Mouse (Mus musculus) urinary bladder, postnatal 4 days (tissue): ENCODE data around the gene Fuca2.
A peak's percentile ranks its signal among the peaks of the same experiment; 100 is the strongest.
"Not testable (repeated sequence)": the region's sequence is repeated elsewhere in the genome, so short reads cannot be mapped to it uniquely, and the experiment has no call there.

Source experiments
- DNase-seq, 2 experiments: peaks; one replicate each; pipeline ENCODE4 v3.0.0; 2021 to 2022; ENCODE audit warnings: low spot score in 2 of 2

The Fuca2 gene

DNA sequence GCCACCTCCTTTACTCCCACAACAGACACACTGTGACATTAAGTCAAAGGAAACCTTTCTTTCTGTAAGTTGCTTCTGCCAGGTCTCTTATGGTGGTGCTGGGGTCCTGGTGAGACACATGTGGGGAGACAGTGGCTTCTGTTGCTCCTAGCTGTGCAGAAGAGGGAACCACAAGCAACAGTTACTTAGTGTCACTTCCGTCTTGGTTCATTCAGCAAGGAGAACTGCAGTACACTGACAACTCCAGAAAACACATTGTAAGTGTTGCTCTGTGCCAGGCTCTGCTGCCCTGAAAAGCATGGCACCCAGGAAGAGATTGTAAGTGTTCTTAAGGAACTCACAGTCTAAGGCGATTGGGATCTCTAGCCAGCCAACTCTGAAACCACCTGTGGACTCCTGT, at the start of gene Fuca2:
TSS of gene Fuca2 (plus strand) at position 210 of the 400 bp plus-strand sequence.
- no peak for DNase-seq

DNA sequence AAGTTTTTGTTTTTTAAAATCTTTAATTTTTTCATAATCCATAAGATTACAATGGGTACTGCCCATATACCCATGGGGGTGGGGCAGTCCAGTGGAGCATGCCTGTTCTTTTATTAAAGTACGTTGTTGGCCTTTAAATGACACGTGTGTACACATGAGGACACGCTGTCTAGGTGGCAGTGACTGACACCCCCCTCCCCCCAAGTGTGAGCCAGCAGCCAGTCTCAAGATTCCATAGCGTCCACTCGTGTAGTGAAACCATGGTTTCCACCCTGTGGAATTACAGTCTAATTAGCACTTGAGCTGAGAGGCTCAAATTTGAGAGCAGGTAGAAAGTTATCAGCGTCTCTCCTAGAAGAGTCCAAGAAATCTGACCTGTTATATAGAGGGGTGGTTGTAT, 47.7 kb upstream of the Fuca2 start:
- DNase-seq, result no peak

DNA sequence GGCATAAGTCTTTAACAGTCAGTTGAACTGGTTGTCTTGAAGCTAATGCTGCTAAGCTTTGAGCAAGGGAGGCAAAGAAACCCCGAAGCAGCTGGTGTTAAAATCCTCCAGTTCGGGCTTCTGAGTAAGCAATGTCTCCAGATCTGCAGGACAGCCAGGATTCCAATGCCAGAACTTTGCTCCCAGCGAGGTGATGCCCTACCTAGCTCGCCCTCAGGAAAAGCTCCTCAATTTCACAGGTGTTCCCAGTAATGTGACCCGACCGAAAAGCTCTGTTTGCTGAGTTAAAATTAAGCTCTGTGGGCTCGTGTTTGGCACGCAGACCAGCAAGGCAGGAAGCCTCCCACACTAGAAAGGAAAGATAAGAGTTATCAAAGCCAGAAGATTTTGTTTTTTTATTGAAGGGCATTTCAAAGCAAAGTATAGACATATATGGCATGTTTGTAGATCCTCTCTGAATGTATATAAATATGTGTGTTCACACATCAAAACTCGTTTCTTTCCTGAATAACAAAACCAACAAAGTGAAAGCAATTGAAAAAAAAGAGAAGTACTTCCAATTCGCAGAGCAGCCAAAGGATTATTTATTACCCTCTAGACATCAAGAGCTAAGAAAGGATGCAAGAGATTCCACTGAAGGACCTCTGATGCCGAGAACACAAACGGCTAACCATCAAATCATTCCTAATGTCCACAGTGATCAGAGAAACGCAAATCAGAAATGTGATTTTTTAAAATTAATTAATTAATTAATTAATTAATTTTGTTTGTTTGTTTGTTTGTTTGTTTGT, 45.9 kb upstream of the Fuca2 start:
- DNase-seq, result no peak

DNA sequence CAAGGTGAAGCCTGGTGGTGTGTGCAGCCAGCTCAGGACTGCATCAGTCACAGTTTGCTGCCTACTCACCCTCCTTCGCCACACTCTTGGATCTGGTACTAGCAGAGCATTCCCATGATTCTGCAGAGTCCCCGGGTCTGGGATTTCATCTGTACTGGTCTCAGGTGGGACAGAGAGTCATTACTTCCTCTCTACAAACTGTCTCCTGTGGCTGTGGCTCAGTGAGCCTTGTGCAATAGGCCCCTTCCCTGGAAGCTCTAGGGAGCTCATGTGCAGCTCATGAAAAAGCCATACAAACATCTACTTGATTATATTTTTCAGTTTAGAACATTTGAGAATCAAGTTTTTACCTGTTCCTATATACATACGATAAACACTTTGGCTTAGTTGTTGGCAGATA, 35.0 kb upstream of the Fuca2 start:
- DNase-seq, result not testable (repeated sequence)

DNA sequence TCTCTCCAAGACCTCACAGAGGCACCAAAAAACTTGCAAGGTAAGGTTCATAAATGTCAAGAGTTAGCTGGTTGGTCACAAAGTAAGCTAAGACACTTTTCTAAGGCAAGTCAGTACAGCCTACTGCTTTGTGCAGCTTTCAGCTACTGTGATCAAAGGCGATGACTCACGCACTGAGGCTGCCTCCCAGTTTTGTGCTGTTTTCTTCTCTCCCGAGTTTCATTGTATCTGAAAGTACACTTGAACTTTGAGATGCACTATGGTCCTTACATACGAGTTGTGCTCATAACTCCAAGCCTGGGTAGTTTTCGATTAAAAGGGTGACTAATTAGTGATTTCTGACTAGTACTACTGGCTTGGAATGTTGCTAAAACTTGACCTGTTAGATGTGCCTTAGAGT, 32.4 kb upstream of the Fuca2 start:
- no peak for DNase-seq

DNA sequence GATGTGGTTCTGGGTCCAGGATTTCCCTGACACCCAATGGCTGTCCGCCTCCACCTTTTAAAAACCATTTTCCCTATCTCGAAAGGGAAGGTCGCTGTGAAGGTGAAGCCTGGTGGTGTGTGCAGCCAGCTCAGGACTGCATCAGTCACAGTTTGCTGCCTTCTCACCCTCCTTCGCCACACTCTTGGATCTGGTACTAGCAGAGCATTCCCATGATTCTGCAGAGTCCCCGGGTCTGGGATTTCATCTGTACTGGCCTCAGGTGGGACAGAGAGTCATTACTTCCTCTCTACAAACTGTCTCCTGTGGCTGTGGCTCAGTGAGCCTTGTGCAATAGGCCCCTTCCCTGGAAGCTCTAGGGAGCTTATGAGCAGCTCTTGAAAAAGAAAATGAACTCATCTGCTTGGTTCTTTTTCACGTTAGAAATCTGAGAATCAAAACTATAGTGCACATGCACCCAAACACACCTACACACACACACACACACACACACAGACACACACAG, 31.3 kb upstream of the Fuca2 start:
- not testable (repeated sequence) for DNase-seq

DNA sequence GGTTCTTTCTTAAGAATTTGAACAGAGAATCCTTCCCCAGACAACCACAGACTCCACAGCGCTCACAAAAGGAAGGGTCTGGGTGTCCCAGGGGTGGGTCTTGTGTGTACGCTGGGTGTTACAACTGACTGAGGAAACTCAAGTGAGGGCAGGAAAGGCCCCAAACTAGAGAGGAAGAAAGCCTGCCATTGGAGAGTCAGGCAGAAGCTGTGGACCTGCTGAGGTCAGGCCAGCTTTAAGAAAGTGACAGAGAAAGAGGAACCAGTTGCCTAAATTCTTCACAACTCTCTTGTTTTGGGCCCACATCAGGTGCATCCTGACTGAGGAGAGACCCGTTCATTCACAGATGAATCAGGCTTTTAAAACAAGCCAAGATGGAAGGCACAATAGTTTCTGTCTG, 29.1 kb upstream of the Fuca2 start:
- DNase-seq, result no peak

DNA sequence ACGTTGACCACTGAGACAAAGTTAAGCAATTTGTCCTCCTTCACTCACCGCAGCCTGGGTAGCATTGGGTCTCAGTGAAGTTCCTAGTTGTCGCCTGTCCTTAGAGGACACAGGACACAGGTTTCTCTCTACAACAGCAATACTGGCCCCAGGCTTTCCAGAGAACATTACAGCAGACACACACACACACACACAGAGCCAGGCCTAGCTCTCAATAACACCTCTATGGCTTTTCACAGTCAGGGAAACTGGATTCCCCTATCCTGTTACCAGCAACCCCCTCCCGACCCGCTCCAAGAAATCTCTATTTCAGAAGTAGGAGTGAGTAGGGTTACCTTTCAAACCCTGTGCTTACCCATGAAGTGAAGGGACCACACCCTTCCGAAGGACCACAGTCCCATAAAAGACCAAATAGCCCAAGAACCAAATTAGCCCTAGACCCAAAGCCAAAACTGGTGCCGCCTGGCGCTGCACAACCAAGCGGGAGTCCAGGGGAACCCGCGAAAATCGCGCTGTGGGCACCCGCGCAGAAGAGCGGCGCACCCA, 26.0 kb upstream of the Fuca2 start:
- DNase-seq, result no peak

DNA sequence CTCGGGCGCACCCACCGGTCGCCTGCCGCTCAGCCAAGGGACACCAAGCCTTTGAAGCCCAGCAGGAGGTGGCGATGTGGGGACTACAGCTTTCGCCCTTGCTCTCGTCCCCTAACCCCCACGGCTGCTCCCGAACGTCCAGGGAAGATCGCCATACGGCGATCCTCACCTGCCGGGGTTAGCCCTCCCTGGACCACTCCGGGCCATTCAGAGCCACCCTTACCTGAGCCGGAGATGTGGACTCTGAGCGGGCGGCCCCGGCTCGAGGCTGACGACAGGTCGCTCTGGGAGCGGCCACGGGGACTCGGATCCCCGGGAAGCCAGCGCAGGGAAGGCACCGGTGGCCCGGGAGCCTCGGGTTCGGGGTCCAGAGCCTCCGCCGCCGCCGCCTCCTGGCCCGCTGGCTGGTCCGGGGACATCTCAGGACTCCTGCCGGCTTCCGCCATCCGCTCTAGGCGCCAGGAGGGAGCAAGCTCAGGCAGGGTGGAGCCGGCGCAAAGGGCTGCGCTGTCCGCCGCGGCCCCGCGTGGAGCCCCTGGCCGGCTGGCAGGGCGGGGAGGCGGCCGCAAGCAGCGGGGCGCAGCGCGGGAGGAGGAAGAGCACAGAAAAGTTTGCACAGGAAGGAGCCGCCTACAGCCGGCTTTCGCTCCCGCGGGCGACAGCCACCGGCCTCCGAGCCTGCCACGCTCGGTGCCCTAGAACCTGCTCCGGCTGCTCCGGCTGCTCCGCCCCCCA, 25.3 kb upstream of the Fuca2 start, which contains the start of gene Phactr2:
TSS of gene Phactr2 (minus strand) at position 580 of the 735 bp plus-strand sequence.
- peak; percentile 43 to 63 for DNase-seq

DNA sequence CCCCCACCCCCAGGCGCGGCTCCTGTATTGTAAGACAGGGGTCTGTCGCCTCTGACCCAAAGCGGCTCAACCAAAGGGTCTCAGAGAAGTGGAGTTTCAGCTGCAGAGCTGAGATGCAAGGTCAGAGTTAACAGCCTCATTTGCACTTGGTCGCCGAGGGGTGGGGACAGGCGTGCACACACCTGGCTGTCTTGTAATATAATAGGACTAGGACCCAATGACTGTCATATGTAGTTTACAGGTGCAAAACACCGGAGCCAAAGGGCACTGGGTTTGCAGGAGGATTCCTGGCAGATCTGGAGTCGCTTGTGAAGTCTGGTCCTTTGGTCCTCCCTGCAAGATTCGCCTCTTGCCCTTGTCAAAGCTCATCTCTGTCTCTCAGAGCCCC, 24.8 kb upstream of the Fuca2 start:
- no peak for DNase-seq

DNA sequence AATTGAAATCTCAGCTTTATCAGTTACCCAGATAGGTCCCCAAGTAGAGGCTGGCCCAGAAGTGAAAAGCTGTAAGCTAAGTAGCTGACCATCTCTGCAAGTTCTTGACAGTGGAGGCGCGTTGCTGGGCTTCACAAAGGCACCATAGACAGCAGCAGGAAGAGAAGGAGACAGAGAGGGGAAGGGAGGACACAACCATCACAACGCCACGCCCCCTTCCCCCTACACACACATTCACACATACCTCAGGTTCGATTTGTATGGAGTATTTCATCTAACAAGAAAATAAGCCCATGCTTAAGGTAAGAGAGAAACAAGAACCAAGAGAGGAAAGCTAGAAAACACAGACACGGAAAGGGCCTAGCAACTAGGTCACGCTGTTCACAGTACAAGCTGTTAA, 24.2 kb upstream of the Fuca2 start:
- DNase-seq, result no peak

DNA sequence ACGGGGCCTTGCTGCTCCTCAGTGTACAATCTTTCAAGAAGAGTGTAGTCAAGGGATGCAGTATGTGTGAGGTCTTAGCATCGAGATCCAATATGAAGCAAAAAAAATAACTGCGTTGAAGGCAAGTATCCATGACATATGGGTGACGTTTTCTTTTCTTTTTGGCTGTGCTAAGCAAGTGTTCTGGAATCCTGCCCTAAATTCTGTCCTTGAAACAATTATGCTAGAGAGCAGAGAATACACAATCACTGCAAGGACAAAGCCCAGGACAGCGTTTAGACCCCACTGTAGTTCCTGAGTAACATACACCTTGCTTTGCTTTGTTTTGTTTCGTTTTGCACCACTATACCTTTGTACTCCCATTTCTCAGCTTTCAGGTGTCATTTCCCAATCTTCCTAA, 20.0 kb upstream of the Fuca2 start:
- DNase-seq, result no peak

DNA sequence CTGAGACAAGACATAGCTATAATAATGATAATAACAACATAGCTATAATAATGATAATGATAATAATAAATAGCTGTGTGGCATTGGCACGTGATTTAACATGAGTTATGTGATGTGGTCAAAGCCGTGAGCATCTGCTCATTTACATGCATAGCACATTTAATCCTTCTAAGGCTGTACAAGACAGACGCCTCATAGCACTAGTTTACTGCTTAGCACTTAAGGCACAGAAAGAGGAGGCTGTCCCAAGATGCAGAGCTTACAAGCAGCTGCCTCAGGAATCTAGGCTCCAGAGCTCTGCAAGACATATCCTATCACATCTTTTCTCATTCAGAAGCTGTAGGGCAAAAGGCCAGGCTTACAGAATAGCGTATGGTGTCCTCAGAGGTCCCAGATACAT, 13.4 kb upstream of the Fuca2 start:
- DNase-seq, result no peak

DNA sequence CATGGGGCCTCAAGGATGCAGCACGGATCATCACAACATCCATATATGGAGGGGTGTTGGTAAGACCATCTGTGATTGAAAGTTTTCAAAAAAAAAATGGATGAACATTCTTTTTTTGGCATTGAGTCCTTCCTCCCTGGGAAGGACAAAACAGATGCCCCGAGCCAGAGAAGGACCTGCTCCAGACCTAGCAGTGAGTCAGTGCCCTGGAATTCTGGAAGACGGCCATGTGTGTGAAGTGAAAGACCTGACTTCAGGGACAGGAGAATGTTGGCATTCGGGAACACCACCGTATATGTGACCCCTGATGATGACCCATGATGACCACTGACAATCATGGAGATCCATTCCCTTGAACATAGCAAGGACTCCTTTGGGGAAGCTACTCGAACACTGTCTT, 9.7 kb upstream of the Fuca2 start:
- DNase-seq, result no peak

DNA sequence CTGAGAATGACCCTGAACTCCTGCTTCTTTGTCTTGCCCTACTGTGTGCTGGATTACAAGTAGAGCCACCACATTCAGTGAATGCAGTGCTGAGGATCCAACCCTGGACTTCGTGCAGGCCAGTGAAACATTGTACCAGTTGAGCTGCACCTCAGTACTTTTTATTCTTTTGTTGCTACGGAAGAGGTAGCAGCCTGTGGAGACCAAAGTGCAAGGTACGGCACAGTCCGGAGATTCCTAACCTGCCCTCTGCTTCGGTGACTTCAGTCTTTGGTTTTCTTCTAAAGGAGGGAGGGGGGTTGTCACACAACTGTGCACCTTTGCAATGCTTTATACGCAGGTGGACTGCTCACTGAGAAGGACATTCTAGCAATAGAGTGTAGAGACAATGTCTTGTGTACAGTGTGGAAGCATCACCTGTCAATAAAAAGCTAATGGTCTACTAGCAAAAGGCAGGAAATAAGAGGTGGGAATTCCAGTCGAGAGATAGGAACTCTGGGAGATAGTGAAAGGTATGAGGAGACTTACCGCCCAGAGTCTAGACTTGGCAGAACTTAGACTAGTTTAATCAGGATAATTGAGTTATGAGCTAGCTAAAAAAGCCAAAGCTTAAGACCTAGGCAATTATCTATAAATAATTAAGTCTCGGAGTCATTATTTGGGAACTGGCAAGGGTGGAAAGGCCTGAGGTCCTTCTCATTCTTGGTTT, 5.2 kb upstream of the Fuca2 start:
- DNase-seq, result no peak

DNA sequence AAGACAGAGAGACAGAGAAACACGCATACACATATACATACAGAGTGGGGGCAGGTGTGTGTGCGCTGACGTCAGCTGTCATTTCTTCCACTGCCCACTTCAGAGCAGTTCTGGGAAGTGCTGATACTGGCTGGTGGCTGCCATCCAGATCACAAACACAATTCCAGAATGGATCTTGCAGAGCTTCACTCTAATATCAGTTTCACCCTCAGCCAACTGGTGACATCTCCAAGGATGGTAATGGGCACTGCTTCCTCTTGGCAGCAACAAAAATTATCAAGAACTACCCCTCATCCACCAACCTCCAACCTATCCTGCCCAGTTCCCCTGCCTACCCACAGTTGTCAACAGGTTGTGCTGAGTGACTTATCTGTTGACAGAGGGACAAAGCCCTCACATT, 3.0 kb upstream of the Fuca2 start:
- DNase-seq, result no peak

DNA sequence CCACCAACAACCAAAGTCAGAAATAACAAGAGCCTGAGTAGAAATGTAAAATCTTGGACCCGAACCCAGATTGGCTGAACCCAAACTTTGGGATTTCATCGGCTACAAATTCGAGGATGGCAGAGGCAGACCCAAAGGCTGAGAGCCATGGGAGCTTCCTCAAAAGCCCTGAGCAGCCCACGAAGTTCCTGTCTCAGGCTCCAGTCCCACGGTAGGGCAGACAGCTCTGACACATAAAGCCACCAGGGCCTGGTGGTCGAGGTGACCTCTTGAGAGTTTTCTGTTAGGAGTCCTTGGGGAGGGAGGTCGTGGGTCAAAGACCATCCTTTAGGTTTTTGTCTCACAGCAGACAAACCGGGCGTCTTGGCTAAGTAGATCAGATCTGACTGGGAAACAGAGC, 1.1 kb downstream of the Fuca2 start:
- DNase-seq, result no peak

DNA sequence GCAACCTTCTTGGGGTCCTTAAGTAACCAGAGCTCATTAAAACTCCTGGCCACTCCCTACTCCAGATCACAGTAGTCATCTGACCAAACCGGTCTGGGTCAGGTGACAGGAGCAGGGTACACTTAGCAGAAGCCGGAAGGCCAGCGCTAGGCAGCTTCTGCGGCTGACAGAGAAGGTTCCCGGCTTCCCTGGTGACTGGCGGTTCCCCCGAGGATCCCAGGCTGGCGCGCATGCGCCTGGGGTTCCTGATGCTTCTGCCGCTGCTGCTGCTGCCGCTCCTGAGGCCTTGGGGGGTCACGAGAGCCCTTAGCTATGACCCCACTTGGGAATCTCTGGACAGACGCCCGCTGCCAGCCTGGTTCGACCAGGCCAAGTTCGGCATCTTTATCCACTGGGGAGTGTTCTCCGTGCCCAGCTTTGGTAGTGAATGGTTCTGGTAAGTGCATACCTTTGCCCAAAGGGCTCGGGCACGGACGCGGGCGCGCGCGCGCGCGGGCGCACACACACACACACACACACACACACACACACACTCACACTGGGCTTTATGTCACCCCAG, 1.7 kb downstream of the Fuca2 start:
- DNase-seq, result peak; percentile 83 to 86

DNA sequence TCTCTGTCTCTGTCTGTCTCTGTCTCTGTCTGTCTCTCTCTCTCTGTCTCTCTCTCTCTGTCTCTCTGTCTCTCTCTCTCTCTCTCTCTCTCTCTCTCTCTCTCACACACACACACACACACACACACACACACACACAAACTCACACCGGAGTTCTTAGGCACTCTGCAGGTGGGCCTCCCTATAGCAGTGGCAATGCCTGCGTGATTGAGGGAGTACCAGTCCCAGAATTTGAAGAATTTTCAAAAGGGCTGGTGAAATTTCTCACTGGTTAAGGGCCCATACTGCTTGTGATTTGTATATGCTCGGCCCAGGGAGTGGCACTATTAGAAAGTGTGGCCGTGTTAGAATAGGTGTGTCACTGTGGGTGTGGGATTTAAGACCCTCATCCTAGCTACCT, 2.2 kb downstream of the Fuca2 start:
- DNase-seq, result not testable (repeated sequence)

DNA sequence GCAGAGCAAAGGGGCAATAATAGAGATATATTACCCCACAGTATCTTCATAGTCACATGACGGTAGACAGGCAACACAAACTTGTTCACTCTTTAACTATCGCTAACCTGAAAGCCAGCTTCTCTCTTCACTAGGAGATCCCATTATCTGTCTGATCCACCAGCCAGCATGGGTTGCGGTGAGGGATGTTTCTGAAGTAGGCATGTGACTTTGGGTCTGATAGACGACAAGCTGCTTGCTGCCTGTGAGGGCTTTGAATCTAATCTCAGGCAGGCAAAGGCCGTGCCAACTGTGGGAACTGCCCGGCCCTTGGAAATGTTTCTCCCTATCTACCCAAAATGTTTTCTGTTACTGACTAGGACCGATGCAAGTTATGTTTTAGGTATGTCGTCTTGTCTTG, 3.0 kb downstream of the Fuca2 start:
- DNase-seq, result no peak

DNA sequence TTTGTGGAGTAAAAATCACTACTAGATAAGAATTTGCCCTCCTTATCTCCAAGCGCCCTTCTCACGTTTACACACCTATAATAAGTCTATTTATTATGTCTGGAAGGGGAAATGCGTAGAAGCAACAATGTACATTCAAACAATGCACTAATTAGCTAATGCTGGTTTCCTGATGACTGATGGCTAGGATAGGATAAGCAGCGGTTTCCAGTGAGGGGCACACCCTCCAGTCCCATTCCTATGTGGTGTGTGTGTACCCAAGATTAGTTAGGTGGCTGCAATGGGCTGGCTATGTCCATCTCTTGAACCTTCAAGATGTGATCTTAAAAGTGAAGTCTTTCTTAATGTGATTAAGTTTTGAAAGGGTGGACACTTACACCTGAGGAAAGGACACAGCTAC, 22.5 kb downstream of the Fuca2 start:
- DNase-seq, result no peak

DNA sequence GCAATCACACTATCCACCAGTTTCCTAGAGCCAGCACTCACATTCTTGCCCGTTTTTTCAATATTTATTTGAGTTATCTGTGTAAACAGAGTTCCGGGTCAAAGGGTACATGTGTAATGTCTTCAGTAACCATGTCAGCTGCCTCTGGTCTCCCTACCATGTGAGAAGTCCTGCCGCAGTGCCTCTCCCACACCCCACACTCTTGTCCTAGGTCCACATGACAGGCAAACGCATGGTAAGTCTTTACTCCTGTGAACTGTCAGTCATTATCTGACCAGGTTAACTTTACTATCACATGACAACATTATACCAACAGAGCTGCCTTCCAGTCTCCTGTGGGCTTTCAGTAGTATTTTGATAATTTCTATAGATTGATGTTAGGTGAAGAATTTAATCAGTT, 28.8 kb downstream of the Fuca2 start:
- no peak for DNase-seq
